Mouse (Mus musculus): Measurements from ENCODE around the gene Txndc16.

GRCm38 (mm10) chr14:45153258-45153657 lies 66.9 kb downstream of the Txndc16 start:
- TF ChIP-seq CTCF (IDR thresholded peaks at IDR 0.05) (no peak), EP300 (IDR thresholded peaks at IDR 0.05) (no peak)

Measured in lung, postnatal 0 days (tissue).